Mouse (Mus musculus) CH12.LX (cell line): Measurements from ENCODE around the gene Trappc5.

Experiments
- BHLHE40 ChIP-seq: IDR thresholded peaks from 2 replicates; pipeline ENCODE4 v1.6.1; 2011; ENCODE audit warnings: mild to moderate bottlenecking, low read depth, low read length, improper control_type of control experiment
- CTCF ChIP-seq, 2 experiments: IDR thresholded peaks in 1 of 2; conservative IDR thresholded peaks in 1 of 2; 2 replicates each; pipeline ENCODE4 v1.5.1; 2011 to 2012; ENCODE audit warnings: low read depth in 2 of 2, low read length in 2 of 2, improper control_type of control experiment in 1 of 2, inconsistent platforms in 1 of 2, mild to moderate bottlenecking in 1 of 2, moderate library complexity in 1 of 2
- E2F4 ChIP-seq: IDR thresholded peaks from 2 replicates; pipeline ENCODE4 v1.6.1; 2011; ENCODE audit warnings: low read depth, low read length, improper control_type of control experiment; ENCODE audit not compliant: insufficient replicate concordance
- EP300 ChIP-seq: IDR thresholded peaks from 2 replicates; pipeline ENCODE4 v1.6.1; 2011; ENCODE audit warnings: low read length, improper control_type of control experiment
- JUND ChIP-seq: conservative IDR thresholded peaks from 2 replicates; pipeline ENCODE4 v1.6.1; 2011; ENCODE audit warnings: low read depth, low read length, improper control_type of control experiment
- MAFK ChIP-seq: IDR thresholded peaks from 2 replicates; pipeline ENCODE4 v1.6.1; 2011; ENCODE audit warnings: low read length, improper control_type of control experiment; ENCODE audit not compliant: insufficient replicate concordance
- POLR2A ChIP-seq: IDR thresholded peaks from 2 replicates; pipeline ENCODE4 v1.6.1; 2011; ENCODE audit warnings: low read depth, mild to moderate bottlenecking, improper control_type of control experiment, low read length
- POLR2AphosphoS2 ChIP-seq: IDR thresholded peaks from 2 replicates; pipeline ENCODE4 v1.6.1; 2011; ENCODE audit warnings: low read depth, low read length, improper control_type of control experiment
- TCF12 ChIP-seq: IDR thresholded peaks from 2 replicates; pipeline ENCODE4 v1.6.1; 2014; ENCODE audit warnings: low read depth, mild to moderate bottlenecking, inconsistent platforms, low read length, improper control_type of control experiment
- USF1 ChIP-seq: IDR thresholded peaks from 2 replicates; pipeline ENCODE4 v1.6.1; 2014; ENCODE audit warnings: low read depth, mild to moderate bottlenecking, inconsistent platforms, low read length, improper control_type of control experiment
- USF2 ChIP-seq: conservative IDR thresholded peaks from 2 replicates; pipeline ENCODE4 v1.6.1; 2011; ENCODE audit warnings: low read depth, low read length, improper control_type of control experiment

DNA sequence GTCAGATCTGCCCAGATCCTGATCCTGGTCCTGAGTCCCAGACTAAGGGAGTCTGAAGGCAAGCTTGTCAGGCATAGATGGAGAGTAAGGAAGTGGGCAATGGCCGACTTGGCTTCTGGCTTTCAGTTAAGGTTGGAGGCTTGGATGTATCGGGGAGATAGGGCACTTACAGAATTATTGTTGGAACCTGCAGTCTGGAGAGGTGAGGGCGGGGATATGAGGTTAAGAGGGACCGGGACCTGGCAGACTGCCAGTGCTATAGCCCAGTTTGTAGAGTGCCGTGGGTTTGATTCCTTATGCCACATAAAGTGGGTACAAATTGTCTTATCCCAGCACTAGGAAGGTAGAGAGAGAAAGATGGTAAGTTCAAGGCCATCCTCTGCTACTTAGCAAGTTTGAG, 3.6 kb downstream of the Trappc5 start:
- no peak for TF ChIP-seq MAFK
- no peak for TF ChIP-seq CTCF (conservative IDR thresholded peaks at IDR 0.05 in 1 of 2, IDR thresholded peaks at IDR 0.05 in 1 of 2; ENCODE audit: low read depth in 2 of 2, low read length in 2 of 2)
- TF ChIP-seq EP300 = no peak
- no peak for TF ChIP-seq POLR2A
- no peak for TF ChIP-seq POLR2AphosphoS2
- no peak for TF ChIP-seq JUND
- no peak for TF ChIP-seq E2F4
- TF ChIP-seq USF1 = no peak
- TF ChIP-seq TCF12 = no peak
- no peak for TF ChIP-seq BHLHE40
- TF ChIP-seq USF2 = no peak
